ENCODE assay signal across 9 mouse cellular contexts in the genomic region with DNA sequence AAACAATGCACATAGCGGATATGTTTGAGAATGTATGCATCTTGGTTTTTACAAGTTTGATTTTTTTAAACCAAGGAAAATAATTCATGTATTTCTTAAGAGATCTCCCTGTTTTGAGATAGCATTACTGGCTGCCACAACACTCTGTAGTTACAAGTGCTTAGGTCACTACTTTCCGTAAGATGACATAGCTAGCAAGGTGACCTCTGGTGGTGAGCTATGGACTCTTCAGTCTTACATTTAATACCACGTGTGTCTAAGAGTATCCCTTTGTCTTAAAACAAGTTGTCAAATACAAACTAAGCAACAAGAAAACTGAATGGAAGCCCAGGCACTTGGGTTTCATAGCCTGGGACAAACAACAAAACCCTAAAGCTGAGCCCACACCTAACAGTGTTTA. TPM values are rescaled to one million over a fixed set of nuclear protein-coding genes. Genes with fewer than 3 reads are reported as not detected.
A peak's percentile ranks its signal among the peaks of the same experiment; 100 is the strongest.
DNase-seq lines count a peak whose midpoint lies in the region; ATAC-seq and TF ChIP-seq lines count a peak whose summit lies in the region.
"Had no signal": no experiment of that assay in that cellular context is flagged by ENCODE, and none has a peak within 500 bp of the region (broad histone marks: within the 10 kb centered on the region; RNA-seq: fewer than 3 reads in every experiment).

No protein-coding gene starts in this region.

- no peak overlapping the region for H3K27ac ChIP-seq in cerebellum, adult 2 months (ENCODE audit: insufficient read depth, low read length)
- 0 out of 2 replicates have a peak overlapping the region, but pooled peaks have one; percentile 17 for H3K27ac ChIP-seq in embryonic facial prominence, embryonic 12.5 days
- H3K27ac ChIP-seq in intestine, embryonic 15.5 days, result no peak overlapping the region
- H3K27ac ChIP-seq: neural tube, embryonic 12.5 days had no signal

- TF ChIP-seq CTCF in cerebellum, adult 2 months (IDR thresholded peaks at IDR 0.05; ENCODE audit: borderline replicate concordance, insufficient read depth, low read depth, low read length), result 0 out of 2 replicates have a peak, but pooled peaks have one; percentile 5

- H3K9me3 ChIP-seq in embryonic facial prominence, embryonic 12.5 days, result no peaks in the 10 kb centered on the region
- no peaks in the 10 kb centered on the region for H3K9me3 ChIP-seq in intestine, embryonic 15.5 days
- H3K9me3 ChIP-seq: neural tube, embryonic 12.5 days had no signal

- WGBS in cerebellum, adult 2 months, result 39% methylated on average over 3 of the region's 3 CpGs
- WGBS in embryonic facial prominence, embryonic 12.5 days, result 46% methylated on average over 3 of the region's 3 CpGs
- WGBS in intestine, embryonic 15.5 days, result 52% methylated on average over 3 of the region's 3 CpGs

- peak in 1 of 2 experiments; percentile 36 for DNase-seq in cerebellum, adult 2 months
- no peak for DNase-seq in cerebellum, adult 18-20 months
- peak; percentile 65 for DNase-seq in 416B (ENCODE audit: low read depth)
- no peak for DNase-seq in ovary, adult 18-20 months (ENCODE audit: low spot score)

- H3K4me1 ChIP-seq in cerebellum, adult 2 months (ENCODE audit: control insufficient read depth, insufficient read depth, low read length), result no peaks in the 10 kb centered on the region
- no peaks in the 10 kb centered on the region for H3K4me1 ChIP-seq in embryonic facial prominence, embryonic 12.5 days
- no peaks in the 10 kb centered on the region for H3K4me1 ChIP-seq in intestine, embryonic 15.5 days (replicated peaks)
- H3K4me1 ChIP-seq: neural tube, embryonic 12.5 days had no signal

- H3K9ac ChIP-seq in embryonic facial prominence, embryonic 12.5 days, result no peak overlapping the region
- H3K9ac ChIP-seq in intestine, embryonic 15.5 days, result no peak overlapping the region
- H3K9ac ChIP-seq: neural tube, embryonic 12.5 days had no signal

- TF ChIP-seq POLR2A in cerebellum, adult 2 months (IDR thresholded peaks at IDR 0.05; ENCODE audit: borderline replicate concordance, insufficient read depth, low read length), result no peak

- no peaks in the 10 kb centered on the region for H3K27me3 ChIP-seq in cerebellum, adult 2 months (ENCODE audit: control insufficient read depth, insufficient read depth, low read length)
- no peaks in the 10 kb centered on the region for H3K27me3 ChIP-seq in embryonic facial prominence, embryonic 12.5 days
- H3K27me3 ChIP-seq in intestine, embryonic 15.5 days (replicated peaks), result no peaks in the 10 kb centered on the region
- H3K27me3 ChIP-seq: neural tube, embryonic 12.5 days had no signal

- peaks cover 57% of the 10 kb centered on the region for H3K36me3 ChIP-seq in embryonic facial prominence, embryonic 12.5 days
- H3K36me3 ChIP-seq in intestine, embryonic 15.5 days, result peaks cover 18% of the 10 kb centered on the region; the same call in 1 of the 2 replicates

- no peak overlapping the region for H3K4me3 ChIP-seq in cerebellum, adult 2 months (replicated peaks; ENCODE audit: insufficient read depth, low read depth, low read length)
- no peak overlapping the region for H3K4me3 ChIP-seq in embryonic facial prominence, embryonic 12.5 days
- no peak overlapping the region for H3K4me3 ChIP-seq in intestine, embryonic 15.5 days (replicated peaks)
- H3K4me3 ChIP-seq: neural tube, embryonic 12.5 days had no signal

- ATAC-seq in embryonic facial prominence, embryonic 12.5 days (ENCODE audit: insufficient number of reproducible peaks, insufficient read depth, low FRiP score, low TSS enrichment), result no peak
- peak; percentile 82 for ATAC-seq in intestine, embryonic 15.5 days
- ATAC-seq in megakaryocyte-erythroid progenitor cell, adult 5-6 weeks (replicated peaks; ENCODE audit: low FRiP score, low TSS enrichment, poor library complexity, severe bottlenecking), result peak; percentile 83
- no peak for ATAC-seq in activated CD4-positive, CD25-positive, alpha-beta regulatory T cell, adult 4 months

- H3K4me2 ChIP-seq in embryonic facial prominence, embryonic 12.5 days (replicated peaks), result no peak overlapping the region
- H3K4me2 ChIP-seq in intestine, embryonic 15.5 days (replicated peaks), result no peak overlapping the region
- H3K4me2 ChIP-seq: neural tube, embryonic 12.5 days had no signal

RNA-seq across cellular contexts. Expression of a gene that starts 22.8 kb away (rescaled TPM):
- polyA plus RNA-seq in cerebellum, adult 2 months (2012; rRNA removed), result 13.1 and 13.7 TPM in 2 replicates
- polyA plus RNA-seq in embryonic facial prominence, embryonic 12.5 days (2016; fragmentation: Nextera tagmentation; extraction: Ambion mirVana), result 27.2 and 28.0 TPM in 2 replicates
- 15.2 and 16.9 TPM in 2 replicates for polyA plus RNA-seq in intestine, embryonic 15.5 days (2015; fragmentation: Nextera tagmentation; extraction: Ambion mirVana)
- 23.1 and 31.0 TPM in 2 replicates for total RNA-seq in megakaryocyte-erythroid progenitor cell, adult 5-6 weeks (2014; fragmentation: Nextera tagmentation)
- 34.8 and 37.5 TPM in 2 replicates for total RNA-seq in megakaryocyte-erythroid progenitor cell, adult 5-6 weeks (2017)
- polyA plus RNA-seq in activated CD4-positive, CD25-positive, alpha-beta regulatory T cell, adult 4 months (2017; shearing (Covaris generic)), result 10 to 100 TPM; 25.6 to 27.6 TPM

Comparison
In these comparisons a context has a peak if more than half of its experiments do, and no peak if none do; other contexts are left out.
1. ATAC-seq: peak in intestine, embryonic 15.5 days (single experiment) and megakaryocyte-erythroid progenitor cell, adult 5-6 weeks (single experiment); none in embryonic facial prominence, embryonic 12.5 days (single experiment) and activated CD4-positive, CD25-positive, alpha-beta regulatory T cell, adult 4 months (single experiment).